Mouse (Mus musculus): Measurements from ENCODE around the gene Ubap2.

The Ubap2 gene

DNA sequence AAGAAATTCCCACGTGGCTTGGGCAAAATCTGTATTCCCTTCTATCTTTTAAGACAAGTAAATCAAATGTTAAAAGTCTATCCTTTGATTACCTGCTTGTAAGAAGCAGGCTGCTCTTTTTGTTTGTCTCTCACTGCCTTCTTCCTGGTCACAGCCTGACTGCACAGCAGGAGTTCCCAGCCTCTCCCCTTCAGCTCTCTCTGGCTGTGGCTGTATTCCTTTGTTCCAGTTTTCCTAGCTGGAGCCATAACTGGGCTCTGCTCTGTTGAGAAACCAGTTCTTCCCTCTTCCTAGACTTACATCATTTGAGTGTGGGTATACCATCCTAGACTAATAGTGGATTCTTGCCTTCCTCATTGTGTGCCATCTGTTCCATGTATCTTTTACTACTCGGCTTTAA lies 110.0 kb downstream of the Ubap2 start:
- no peak for DNase-seq (ENCODE audit: low spot score)

DNA sequence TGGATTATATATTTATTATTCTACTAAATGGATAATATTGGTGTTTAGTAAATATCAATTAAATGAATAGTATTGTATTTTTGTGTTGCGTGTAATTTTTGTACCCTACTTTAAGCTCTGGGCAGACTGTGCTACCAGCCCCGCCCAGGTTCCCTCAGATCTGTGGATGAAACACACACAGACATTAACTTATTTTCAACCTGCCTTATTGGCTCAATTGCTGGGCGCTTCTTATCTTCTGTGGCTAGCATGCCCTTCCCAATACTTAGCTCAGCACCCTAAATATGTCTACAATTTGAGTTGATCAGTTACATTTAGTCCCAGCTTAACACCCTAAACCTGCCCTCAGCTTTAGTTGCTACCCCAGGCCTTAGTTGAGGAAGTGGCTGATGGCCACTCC lies 113.7 kb downstream of the Ubap2 start:
- no peak for DNase-seq (ENCODE audit: low spot score)

DNA sequence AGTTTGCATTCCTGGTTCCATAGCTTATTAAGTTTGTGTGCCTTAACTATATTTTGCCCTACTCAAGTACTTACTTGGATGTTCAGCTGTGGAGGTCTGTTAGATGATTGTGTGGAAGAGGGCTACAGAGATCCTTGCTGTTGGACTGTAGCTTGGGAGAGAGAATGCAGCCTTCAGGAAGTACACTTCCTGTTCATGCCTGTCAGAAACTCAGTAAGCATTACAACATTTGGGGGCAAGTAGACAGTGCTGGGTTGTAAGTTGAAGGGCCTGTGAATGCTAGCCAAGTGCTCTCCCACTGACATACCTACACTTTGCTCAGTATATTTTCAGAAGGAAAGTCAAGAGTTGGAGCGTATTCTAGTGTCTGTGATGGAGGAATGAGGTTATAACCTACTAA lies 116.7 kb downstream of the Ubap2 start:
- no peak for DNase-seq (ENCODE audit: low spot score)

DNA sequence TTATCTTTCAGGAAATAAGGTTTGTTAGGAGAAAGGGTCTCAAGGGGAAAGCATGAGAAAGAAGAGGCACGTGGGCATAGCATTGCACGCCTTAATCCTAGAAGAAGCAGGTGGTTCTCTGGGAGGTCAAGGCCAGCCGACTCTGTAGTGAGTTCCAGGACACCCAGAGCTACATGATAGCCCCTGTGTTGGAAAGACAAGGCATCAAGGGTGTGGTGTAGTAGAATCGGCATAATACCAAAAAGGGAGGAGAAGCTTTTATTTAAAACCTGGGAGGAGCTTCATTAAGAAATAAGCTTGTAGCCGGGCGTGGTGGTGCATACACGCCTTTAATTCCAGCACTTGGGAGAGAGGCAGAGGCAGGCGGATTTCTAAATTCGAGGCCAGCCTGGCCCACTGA lies 118.0 kb downstream of the Ubap2 start:
- DNase-seq (ENCODE audit: low spot score), result no peak

DNA sequence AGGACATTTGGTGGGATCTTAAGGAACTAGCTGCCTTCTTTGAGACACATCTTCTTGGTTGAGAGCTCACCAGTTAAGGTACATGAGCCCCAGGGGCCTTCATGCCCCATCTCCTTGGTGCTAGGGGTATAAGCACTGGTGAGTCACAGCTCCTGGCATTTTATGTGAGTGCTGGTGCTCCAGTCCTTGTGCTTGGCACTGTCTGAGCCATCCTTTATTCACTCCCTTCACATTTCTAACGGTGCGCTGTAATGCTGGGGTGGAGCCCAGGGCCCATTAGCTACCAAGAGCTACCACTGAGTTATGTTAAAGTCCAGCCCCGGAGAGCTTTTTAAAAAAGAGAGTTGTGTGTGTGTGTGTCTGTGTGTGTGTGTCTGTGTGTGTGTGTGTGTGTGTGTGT lies 121.8 kb downstream of the Ubap2 start:
- DNase-seq (ENCODE audit: low spot score), result no peak

DNA sequence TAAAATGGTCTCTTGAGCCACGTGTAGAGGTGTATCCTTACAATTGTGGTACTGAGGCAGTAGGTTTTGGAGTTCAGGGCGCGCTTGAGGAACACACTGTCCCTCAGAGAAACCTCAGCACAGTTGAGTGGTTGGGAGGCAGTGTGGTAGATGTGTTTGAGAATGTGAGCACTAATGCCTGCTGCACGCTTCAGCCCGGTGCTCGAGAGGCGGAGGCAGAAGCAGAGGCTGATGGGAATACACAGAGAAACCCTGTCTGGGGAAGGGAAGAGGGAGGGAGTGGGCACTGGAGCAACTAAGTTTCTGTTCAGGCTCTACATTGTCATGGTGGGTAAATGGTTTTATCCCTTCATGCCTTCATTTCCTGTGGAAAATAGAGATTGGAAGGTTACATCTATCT lies 123.8 kb downstream of the Ubap2 start:
- DNase-seq (ENCODE audit: low spot score), result no peak

DNA sequence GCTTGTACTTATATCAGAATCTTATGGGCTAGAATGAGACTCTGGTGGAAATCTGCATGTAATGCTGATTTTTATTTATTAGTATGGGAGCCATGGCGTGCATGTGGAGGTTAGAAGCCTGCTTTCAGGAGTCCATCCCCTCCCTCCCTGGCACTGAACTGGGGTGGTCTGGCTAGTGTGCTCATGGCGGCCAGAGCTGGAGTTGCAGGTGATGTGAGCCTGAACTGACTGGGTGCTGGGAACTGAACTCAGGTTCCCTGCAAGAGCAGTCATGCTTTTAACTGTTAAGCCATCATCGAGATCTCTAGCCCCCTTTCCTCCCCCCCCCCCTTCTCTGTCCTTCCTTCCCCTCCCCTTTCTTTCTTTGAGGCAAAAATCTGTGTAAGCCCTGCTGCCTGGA lies 125.1 kb downstream of the Ubap2 start:
- DNase-seq (ENCODE audit: low spot score), result no peak

Data from testis, postnatal 10 days (tissue).